Mouse (Mus musculus): ENCODE measurements around the gene H2-Ob. TPM values are rescaled to one million over a fixed set of nuclear protein-coding genes. Genes with fewer than 3 reads are reported as not detected.

The H2-Ob gene
- under 1 TPM; 0.16 to 0.18 TPM for total RNA-seq (2021)
- long read RNA-seq, experiment 1 = 0 reads
- long read RNA-seq, experiment 2 = 0 reads

DNA sequence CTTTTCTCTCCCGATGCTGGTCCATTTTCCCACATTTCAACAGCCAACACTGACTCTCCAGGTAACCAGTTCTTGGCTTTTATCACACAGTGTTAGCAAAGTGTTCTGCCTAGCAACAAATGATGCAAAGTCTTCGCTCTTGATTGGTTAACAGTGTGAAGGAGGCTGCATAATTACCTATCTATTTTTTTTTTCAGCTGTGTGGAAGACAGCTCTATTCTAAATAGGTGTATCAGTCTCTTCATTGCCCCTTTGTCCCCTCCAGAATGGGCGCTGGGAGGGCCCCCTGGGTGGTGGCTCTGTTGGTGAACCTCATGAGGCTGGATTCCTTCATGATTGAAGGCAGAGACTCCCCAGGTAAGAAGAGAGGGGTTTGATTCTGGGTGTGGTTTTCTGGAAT lies at the start of gene H2-Ob:
Gene H2-Ob, plus strand, starts transcription at position 198 of the 400 bp plus-strand sequence.
- DNase-seq (ENCODE audit: extremely low spot score in 1 of 2, low spot score in 2 of 2) = peak in 1 of 2 experiments; percentile 37
- Histone ChIP-seq H3K27ac (no peak within 1 kb of the TSS), H3K4me3 (no peak within 1 kb of the TSS)
- TF ChIP-seq CTCF (IDR thresholded peaks at IDR 0.05) = no peak
- intact Hi-C loops (cut with DNase I) = loop anchor here (5.0 kb wide), 1 partner anchor 161 kb away; no protein-coding TSS in a partner anchor

DNA sequence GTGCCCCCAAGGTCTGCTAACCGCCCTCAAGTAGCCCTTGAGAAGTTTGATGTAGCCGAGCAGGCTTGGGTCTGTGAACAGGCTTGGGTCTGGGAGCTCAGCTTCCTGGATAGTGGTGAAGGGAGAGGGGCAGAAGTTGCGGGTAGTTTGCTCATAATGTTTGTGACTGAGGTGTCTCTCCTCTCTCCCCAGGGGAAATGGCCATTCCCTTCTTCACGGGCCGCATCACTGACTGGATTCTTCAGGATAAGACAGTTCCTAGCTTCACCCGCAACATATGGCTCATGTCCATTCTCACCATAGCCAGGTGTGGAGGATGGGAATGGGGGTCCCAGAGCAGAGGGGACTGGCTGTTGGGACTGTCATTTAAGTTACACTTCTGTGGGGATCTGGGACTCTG lies 49.7 kb upstream of the H2-Ob start:
- no peak overlapping the region for H3K4me3 ChIP-seq
- no peak for DNase-seq (ENCODE audit: extremely low spot score in 1 of 2, low spot score in 2 of 2)
- TF ChIP-seq CTCF (IDR thresholded peaks at IDR 0.05) = no peak
- H3K27ac ChIP-seq = no peak overlapping the region
- intact Hi-C loops (cut with DNase I) = no loop called here

DNA sequence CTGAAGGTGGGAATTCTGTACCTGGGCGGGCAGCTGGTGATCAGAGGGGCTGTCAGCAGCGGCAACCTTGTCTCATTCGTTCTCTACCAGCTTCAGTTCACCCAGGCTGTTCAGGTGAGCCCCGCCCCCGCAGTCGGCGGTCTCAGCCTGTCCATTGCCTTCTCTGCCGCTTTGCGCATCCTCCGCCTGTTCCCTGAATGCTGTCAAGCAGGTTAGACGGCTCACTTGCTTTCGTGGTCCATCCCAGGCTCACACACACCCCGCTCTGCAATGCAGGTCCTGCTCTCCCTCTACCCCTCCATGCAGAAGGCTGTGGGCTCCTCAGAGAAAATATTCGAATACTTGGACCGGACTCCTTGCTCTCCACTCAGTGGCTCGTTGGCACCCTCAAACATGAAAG lies 45.9 kb upstream of the H2-Ob start:
- TF ChIP-seq CTCF (IDR thresholded peaks at IDR 0.05) = no peak

DNA sequence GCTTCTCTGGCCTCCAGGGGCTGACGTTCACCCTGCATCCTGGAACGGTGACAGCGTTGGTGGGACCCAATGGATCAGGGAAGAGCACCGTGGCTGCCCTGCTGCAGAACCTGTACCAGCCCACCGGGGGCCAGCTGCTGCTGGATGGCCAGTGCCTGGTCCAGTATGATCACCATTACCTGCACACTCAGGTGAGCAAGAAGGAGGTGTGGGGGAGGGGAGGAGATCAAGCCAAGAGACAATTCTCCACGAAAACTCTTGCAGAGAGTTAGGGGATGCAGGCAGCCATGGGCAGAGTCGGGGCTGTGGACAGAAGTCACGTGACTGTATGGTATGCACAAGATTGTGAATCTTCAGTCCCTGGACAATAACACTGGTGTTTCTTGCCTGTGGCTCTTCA lies 45.2 kb upstream of the H2-Ob start:
- Histone ChIP-seq H3K4me3 (no peak overlapping the region), H3K27ac (no peak overlapping the region)
- intact Hi-C loops (cut with DNase I) = no loop called here
- TF ChIP-seq CTCF (IDR thresholded peaks at IDR 0.05) = no peak
- DNase-seq (ENCODE audit: extremely low spot score in 1 of 2, low spot score in 2 of 2) = no peak

More for the DNA sequence above, 45.9 kb upstream of the H2-Ob start:
- DNase-seq (ENCODE audit: extremely low spot score in 1 of 2, low spot score in 2 of 2) = no peak
- Histone ChIP-seq H3K4me3 (no peak overlapping the region), H3K27ac (no peak overlapping the region)
- intact Hi-C loops (cut with DNase I) = no loop called here

DNA sequence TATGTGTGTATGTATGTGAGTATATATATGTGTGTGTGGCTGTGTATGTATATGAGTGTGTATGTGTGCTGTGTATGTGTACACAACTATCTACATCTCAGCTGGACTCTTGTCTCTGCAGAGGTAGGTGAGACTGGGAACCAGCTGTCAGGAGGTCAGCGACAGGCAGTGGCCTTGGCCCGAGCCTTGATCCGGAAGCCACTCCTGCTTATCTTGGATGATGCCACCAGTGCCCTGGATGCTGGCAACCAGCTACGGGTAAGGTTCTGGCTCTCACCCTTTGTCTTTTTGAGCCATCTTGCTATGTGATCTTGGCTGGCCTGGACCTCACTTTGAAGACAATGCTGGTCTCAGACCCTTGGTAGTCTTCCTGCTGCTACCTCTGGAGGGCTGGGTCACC lies 44.0 kb upstream of the H2-Ob start:
- intact Hi-C loops (cut with DNase I) = no loop called here
- H3K27ac ChIP-seq = no peak overlapping the region
- DNase-seq (ENCODE audit: extremely low spot score in 1 of 2, low spot score in 2 of 2) = no peak
- H3K4me3 ChIP-seq = no peak overlapping the region
- TF ChIP-seq CTCF (IDR thresholded peaks at IDR 0.05) = no peak

DNA sequence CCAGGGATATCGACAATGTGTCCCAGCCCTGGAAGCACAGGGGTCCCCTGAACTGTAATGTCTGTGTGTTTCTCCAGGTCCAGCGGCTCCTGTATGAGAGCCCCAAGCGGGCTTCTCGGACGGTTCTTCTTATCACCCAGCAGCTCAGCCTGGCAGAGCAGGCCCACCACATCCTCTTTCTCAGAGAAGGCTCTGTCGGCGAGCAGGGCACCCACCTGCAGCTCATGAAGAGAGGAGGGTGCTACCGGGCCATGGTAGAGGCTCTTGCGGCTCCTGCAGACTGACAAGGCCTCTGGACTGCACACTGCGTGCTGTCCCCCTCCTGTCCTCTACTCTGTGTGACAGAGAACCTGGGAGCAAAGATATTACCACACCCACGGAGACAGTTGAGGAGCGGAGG lies 42.2 kb upstream of the H2-Ob start:
- intact Hi-C loops (cut with DNase I) = no loop called here
- no peak for TF ChIP-seq CTCF (IDR thresholded peaks at IDR 0.05)
- no peak overlapping the region for H3K27ac ChIP-seq
- DNase-seq (ENCODE audit: extremely low spot score in 1 of 2, low spot score in 2 of 2) = no peak
- H3K4me3 ChIP-seq = no peak overlapping the region

DNA sequence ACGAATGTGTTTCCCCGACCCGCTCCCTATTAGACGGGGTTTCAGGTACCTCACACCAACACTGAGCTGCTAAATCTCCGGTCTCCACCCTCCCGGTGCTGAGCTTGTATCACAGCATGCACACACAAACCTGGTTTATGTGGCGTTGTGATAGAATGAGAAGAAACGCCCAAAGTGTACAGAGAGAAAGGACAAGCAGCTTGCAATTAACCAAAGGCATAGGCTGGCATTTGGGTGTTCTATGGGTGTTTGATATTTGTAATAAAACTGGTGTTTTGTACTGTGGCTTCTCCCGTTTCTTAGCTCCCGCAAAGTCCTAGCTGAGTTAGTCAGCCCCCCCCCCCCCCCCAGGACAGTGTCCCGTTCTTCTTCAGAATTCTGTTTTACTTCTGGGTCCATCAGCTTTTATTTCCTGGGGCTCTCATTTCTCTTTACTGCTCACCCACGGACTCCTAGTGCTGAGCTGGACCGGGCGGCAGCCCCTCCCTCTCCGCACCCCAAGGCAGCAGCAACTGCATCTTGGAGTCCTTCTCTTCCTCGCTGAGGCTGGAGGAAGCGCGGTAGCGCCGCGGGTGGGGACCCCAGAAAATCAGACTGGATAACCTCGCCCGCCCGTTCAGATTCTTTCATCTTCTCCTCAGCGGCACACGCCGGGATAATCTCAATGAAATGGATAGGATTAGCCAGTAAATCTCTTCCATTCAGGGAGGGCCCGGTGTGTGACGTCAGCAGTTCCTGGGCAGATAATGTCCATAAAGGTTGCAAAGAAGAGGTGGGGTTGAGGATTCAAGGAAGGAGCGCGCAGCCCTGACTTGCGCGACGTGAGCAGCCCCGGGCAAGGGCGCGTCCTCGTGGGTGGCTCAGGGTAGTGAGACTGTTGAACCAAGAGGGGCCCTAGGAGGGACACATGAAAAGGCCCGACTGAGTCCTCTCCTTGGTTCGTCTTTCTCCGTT lies 41.5 kb upstream of the H2-Ob start, which contains the start of gene Psmb8:
Gene Psmb8, plus strand, starts transcription at position 781 of the 954 bp plus-strand sequence.
- DNase-seq (ENCODE audit: extremely low spot score in 1 of 2, low spot score in 2 of 2) = peak; percentile 77 to 84
- no peak for TF ChIP-seq CTCF (IDR thresholded peaks at IDR 0.05)
- H3K4me3 ChIP-seq = peak within 1 kb of the TSS; percentile 52
- no peak within 1 kb of the TSS for H3K27ac ChIP-seq
- intact Hi-C loops (cut with DNase I) = no loop called here

DNA sequence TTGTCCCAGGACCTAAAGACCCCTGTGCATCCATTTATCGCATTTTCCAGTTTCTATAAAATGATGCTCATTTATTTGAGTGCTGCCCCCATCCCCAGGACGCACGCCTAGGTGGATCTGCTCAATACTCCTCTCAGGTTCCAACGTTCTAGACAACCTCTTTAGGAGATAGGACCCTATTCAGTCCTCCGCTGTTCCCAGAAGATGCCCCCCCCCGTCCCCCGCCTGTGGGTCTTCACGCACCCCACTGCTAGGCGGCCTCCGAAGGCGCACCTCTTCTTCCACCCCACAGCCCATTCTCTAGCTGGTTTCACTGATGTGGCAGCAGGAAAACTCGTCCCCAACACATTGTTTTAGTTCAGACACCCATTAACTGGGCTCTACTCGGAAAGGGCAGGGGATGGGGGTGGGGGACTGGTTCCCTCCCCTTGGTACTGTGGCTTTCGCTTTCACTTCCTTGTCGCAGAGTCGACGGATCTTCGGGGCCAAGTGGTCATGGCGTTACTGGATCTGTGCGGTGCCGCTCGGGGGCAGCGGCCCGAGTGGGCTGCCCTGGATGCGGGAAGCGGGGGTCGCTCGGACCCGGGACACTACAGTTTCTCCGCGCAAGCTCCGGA lies 40.7 kb upstream of the H2-Ob start:
- H3K27ac ChIP-seq = no peak overlapping the region
- intact Hi-C loops (cut with DNase I) = no loop called here

DNA sequence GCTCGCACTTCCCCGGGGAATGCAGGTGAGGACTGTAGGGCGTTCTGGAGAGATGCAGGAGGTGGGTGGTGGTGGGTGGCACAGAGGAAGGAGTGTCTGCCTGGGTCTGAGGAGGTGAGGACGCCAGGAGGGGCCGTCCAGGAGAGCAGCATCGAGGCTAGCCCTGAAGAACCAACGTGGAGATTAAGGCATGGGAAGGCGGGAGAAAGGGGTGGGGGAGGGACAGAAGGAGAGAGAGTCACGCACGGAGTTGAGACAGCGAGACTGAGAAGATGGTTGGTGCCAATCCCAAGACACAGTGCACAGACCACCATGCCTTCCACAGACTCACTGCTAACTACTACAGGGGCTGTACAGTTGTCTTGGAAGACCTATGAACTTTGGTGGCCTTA lies 40.2 kb upstream of the H2-Ob start:
- DNase-seq (ENCODE audit: extremely low spot score in 1 of 2, low spot score in 2 of 2) = no peak
- no peak overlapping the region for H3K27ac ChIP-seq
- H3K4me3 ChIP-seq = peak overlapping the region; percentile 52
- intact Hi-C loops (cut with DNase I) = no loop called here
- TF ChIP-seq CTCF (IDR thresholded peaks at IDR 0.05) = no peak

More for the DNA sequence above, 40.7 kb upstream of the H2-Ob start:
- TF ChIP-seq CTCF (IDR thresholded peaks at IDR 0.05) = no peak
- no peak for DNase-seq (ENCODE audit: extremely low spot score in 1 of 2, low spot score in 2 of 2)
- peak overlapping the region; percentile 52 for H3K4me3 ChIP-seq

DNA sequence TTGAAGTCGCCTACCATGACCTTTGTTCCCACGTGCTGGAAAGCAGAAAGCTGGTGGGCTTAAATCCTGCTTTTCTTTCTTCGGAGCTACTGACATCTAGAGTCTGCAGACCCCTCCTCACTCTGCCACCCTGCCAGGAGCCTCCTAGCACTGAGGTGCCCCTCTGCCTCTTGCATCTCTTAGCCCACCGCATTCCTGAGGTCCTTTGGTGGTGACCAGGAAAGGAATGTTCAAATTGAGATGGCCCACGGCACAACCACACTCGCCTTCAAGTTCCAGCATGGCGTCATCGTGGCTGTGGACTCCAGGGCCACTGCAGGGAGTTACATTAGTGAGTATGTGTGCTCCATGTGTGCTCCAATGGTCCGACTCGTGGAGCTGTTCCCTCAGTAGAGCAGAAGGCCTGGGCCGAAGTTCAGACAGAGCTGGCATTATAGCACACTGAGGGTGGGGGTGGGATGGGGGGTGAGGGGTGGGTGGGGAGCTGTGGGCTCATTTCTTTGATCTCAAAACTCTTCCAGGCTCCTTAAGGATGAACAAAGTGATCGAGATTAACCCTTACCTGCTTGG lies 39.6 kb upstream of the H2-Ob start:
- Histone ChIP-seq H3K27ac (no peak overlapping the region), H3K4me3 (no peak overlapping the region)
- intact Hi-C loops (cut with DNase I) = no loop called here
- TF ChIP-seq CTCF (IDR thresholded peaks at IDR 0.05) = no peak
- no peak for DNase-seq (ENCODE audit: extremely low spot score in 1 of 2, low spot score in 2 of 2)

DNA sequence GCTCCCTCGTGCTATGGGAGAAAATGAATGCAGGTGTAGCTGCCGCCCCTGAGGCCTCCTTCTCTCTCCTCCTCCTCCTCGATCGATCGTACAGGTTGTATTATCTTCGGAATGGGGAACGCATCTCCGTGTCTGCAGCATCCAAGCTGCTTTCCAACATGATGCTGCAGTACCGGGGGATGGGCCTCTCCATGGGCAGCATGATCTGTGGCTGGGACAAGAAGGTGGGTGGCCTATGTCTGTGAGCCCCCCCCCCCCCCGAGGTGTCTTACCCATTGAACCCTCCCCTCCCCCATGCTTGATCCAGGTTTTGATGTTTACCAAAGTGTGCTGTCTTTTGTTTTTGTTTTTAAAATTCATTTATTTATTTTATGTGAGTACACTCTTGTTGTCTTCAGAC lies 38.7 kb upstream of the H2-Ob start:
- intact Hi-C loops (cut with DNase I) = no loop called here
- no peak for TF ChIP-seq CTCF (IDR thresholded peaks at IDR 0.05)
- no peak for DNase-seq (ENCODE audit: extremely low spot score in 1 of 2, low spot score in 2 of 2)
- no peak overlapping the region for H3K4me3 ChIP-seq
- H3K27ac ChIP-seq = no peak overlapping the region
